Mouse (Mus musculus) heart, adult 8-10 months (tissue): ENCODE measurements at regions not wholly inside any gene's neighbourhood (a gene's known extent, or its start where the extent isn't known, plus 50 kb on each side); places are given as distances from the start of the nearest gene placed in this dataset.
A peak's percentile ranks its signal among the peaks of the same experiment; 100 is the strongest.
"Not testable (repeated sequence)": the region's sequence is repeated elsewhere in the genome, so short reads cannot be mapped to it uniquely, and the experiment has no call there.

Source experiments
- DNase-seq: peaks from one replicate; pipeline ENCODE4 v3.0.0; 2022; ENCODE audit warnings: low spot score

- no peak for DNase-seq
These were observed 74.2 kb upstream of the Magee2 start for GRCm38 (mm10) chrX:104931153-104931706.

- DNase-seq, result no peak
These were observed 94.5 kb upstream of the Magee2 start for GRCm38 (mm10) chrX:104951587-104951986.

- DNase-seq, result not testable (repeated sequence)
These were observed 95.7 kb upstream of the Magee2 start for GRCm38 (mm10) chrX:104952809-104953208.

- not testable (repeated sequence) for DNase-seq
These were observed 96.3 kb upstream of the Magee2 start for GRCm38 (mm10) chrX:104953391-104953790.

GRCm38 (mm10) chrX:104978432-104978831, 101.1 kb upstream of the Pbdc1 start:
- DNase-seq, result no peak

GRCm38 (mm10) chrX:105003260-105003659, 76.3 kb upstream of the Pbdc1 start:
- no peak for DNase-seq

GRCm38 (mm10) chrX:105006445-105006844, 73.1 kb upstream of the Pbdc1 start:
- peak; percentile 4 for DNase-seq
